Mouse (Mus musculus) skeletal muscle tissue, adult 2 months (tissue): ENCODE data around the gene Ipp.

ENCODE experiments used
- DNase-seq: peaks from one replicate; pipeline ENCODE4 v3.0.0-alpha.2; 2012; ENCODE audit warnings: low read depth, low spot score

Gene Ipp

DNA sequence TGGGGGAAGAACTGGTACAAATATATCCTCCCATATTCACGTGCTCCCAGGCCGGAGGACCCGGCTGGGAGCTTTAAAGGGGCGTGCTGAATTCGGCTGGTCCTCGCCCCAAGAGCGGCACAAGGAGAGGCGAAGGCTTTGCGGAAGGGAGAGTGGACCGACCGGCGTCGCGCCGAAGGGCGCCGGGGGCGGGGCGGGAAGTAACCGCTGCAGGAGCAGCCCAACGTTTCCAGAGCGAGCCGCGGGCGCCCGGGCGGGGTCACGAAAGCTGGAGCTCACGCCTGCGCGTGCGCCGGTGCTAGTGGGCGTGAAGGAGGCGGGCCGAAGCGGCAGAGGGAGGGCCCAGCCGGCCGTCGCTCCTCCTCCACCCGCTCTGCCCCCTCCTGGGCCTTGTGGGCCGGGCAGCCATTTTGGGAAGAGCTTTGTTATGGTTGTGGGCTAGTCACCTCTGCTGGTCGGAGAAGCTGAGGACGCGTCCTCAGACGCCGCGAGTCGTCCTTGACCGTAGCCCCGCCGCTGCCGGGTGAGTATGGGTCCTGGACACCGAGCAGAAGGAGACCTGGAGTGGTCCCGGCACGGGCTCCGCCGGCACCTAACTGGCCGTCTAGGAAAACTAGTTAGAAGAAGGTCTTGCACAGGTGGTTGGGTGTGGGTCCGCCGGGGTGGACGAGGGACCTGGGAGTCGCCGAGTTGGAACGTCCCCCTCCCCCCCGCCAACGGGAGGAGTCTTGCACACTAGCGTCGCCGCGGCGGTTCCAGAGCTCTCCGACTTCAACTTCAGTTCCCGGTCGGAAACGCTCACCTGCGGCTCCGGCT is 50.2 kb downstream of the Ipp start, which contains the start of gene Gpbp1l1:
Gene Gpbp1l1 (plus strand): TSS at position 353 of the 816 bp plus-strand sequence.
- DNase-seq = peak; percentile 96

DNA sequence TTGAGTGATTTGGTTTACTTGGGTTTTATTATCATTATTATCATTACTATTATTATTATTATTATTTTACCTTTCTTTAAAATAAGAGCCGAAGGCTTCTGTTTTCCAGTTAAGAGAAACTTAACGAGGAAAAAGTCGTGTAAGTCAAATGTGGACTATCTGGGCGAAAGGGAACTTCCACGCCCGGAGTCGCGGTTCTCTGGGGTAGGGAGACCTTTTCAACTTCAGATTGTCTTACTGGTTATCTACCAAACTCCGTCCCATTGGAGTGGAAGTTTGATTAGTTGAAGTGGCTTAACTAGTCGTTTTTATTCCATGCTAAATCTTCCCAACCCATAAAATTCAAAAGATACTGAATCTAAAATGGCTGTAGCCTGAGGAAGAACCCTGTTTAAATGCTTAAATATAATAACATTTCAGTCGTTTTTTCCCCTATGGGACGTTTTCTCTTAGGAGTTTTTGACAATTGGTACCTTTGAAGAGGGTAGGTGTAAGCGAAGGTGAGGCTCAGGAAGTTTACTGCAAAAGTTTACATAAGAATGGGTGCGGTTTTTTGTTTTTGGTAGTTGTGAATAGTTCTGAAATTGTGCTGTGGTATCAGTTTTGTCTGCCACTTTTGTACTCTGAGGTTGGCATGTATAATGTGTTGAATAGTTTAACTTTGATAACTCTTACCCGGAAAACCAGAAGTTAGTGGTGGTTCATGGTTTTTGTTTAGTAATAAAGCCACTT is 51.0 kb downstream of the Ipp start:
- no peak for DNase-seq
